Mouse (Mus musculus) liver, embryonic 11.5 days (tissue): Measurements from ENCODE around the gene Rabif. TPM values are rescaled to one million over a fixed set of nuclear protein-coding genes. Genes with fewer than 3 reads are reported as not detected.
A peak's percentile ranks its signal among the peaks of the same experiment; 100 is the strongest.
"Not testable (repeated sequence)": the region's sequence is repeated elsewhere in the genome, so short reads cannot be mapped to it uniquely, and the experiment has no call there.

ENCODE experiments used
- ATAC-seq: fragments of 200-750 bp; cut with Nextera tagmentation; replicated peaks from 2 replicates; pipeline ENCODE4 v1.8.0; 2017; ENCODE audit warnings: moderate number of reproducible peaks, mild to moderate bottlenecking, moderate TSS enrichment, moderate library complexity; ENCODE audit not compliant: low FRiP score
- DNase-seq: peaks from one replicate; pipeline ENCODE4 v3.0.0-alpha.2; 2017; ENCODE audit warnings: low spot score
- H3K27ac ChIP-seq: fragments of 300-500 bp; sonication (generic); 2 replicates; pipeline ENCODE4 v1.5.1; 2014; ENCODE audit warnings: mild to moderate bottlenecking, low read depth, low read length, control low read depth
- H3K27me3 ChIP-seq: fragments of 300-500 bp; sonication (generic); replicated peaks from 2 replicates; pipeline ENCODE4 v1.6.1; 2014; ENCODE audit warnings: low read length, mixed read lengths; ENCODE audit not compliant: control insufficient read depth, insufficient read depth
- H3K36me3 ChIP-seq: fragments of 300-500 bp; sonication (generic); 2 replicates; pipeline ENCODE4 v1.6.1; 2014; ENCODE audit warnings: mild to moderate bottlenecking, low read length, moderate library complexity, mixed read lengths; ENCODE audit not compliant: control insufficient read depth, insufficient read depth
- H3K4me1 ChIP-seq: fragments of 300-500 bp; sonication (generic); replicated peaks from 2 replicates; pipeline ENCODE4 v1.6.1; 2014; ENCODE audit warnings: low read length, mixed read lengths; ENCODE audit not compliant: control insufficient read depth, insufficient read depth
- H3K4me2 ChIP-seq: fragments of 300-500 bp; sonication (generic); 2 replicates; pipeline ENCODE4 v1.6.1; 2014; ENCODE audit warnings: mild to moderate bottlenecking, control low read depth, moderate library complexity
- H3K4me3 ChIP-seq: fragments of 300-500 bp; sonication (generic); 2 replicates; pipeline ENCODE4 v1.5.1; 2014; ENCODE audit warnings: low read depth, low read length, control low read depth
- H3K9ac ChIP-seq: fragments of 300-500 bp; sonication (generic); 2 replicates; pipeline ENCODE4 v1.6.1; 2014; ENCODE audit warnings: low read depth, low read length, control low read depth
- H3K9me3 ChIP-seq: fragments of 300-500 bp; sonication (generic); 2 replicates; pipeline ENCODE4 v1.6.1; 2016; ENCODE audit warnings: low read length, inconsistent platforms, mixed read lengths; ENCODE audit not compliant: control insufficient read depth
- WGBS: fragments of 180-500 bp; shearing (Covaris S2); extraction: QIAGEN DNeasy Blood & Tissue Kit; methylation state at CpG from one replicate; pipeline ENCODE4 v1.1.7; 2014; 5-methylcytosine and 5-hydroxymethylcytosine counted together
- polyA plus RNA-seq: library from polyadenylated mRNA; unstranded; fragments of >200 nt; fragmentation: Nextera tagmentation; extraction: Ambion mirVana; gene quantifications from 2 replicates; pipeline ENCODE4 v1.2.1, GENCODE M21; 2014

The Rabif gene
- polyA plus RNA-seq, 1 experiment from 2014 or later, result 35.3 TPM

DNA sequence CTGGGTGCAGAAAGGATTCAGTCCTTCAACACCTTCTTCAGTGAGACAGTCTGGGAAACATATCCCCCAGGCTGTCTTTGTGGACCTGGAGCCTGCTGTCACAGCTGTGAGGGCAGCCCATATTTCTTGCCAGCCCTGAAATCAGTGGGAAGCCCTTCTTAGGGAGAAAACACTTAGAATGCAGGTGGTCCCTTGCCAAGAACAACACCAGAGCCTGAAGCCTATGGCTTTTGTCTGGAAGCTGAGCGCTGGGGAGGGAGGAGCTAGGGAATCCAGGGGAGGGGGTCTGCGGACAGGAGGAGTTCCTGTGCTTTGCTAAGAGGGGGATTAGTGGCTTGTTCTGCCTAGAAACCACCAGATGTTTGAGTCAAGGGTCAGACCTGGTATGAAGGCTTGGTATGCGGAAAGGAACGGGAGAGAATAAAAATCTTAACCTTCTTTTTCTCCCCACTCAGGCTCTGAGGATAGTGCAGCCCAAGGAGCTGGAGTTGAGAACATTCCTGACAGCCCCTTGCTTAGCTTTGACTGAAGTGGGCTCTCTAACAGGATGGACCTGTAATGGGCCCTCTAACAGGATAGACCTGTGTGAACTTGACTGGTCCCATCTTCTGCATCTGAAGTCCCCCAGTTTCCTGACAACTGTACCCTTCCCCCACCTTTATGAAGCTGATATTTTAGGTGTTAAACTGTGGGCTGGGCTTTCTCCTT is 22.2 kb downstream of the Rabif start:
- Histone ChIP-seq H3K36me3 (no peaks in the 10 kb centered on the region), H3K4me1 (peaks cover 23% of the 10 kb centered on the region), H3K27me3 (peaks cover 18% of the 10 kb centered on the region), H3K27ac (no peak overlapping the region), H3K9ac (no peak overlapping the region), H3K9me3 (no peaks in the 10 kb centered on the region), H3K4me3 (no peak overlapping the region), H3K4me2 (no peak overlapping the region)
- DNase-seq (no peak), ATAC-seq (no peak)
- 43% methylated on average over 4 of the region's 4 CpGs for WGBS

DNA sequence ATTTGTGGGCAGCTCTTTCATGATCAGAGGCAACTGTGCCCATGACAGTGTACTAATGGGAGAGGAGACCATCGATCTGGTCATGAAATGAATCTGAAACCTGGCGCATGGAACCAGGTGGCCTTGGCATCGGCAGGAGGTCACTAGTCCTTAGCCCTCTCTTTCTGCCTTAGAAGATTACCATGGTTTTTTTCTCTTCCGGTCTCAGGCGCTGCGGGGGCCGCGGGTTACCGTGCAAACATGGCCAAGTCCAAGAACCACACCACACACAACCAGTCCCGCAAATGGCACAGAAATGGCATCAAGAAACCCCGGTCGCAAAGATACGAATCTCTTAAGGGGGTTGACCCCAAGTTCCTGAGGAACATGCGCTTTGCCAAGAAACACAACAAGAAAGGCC is 23.4 kb downstream of the Rabif start:
- ATAC-seq, result not testable (repeated sequence)

DNA sequence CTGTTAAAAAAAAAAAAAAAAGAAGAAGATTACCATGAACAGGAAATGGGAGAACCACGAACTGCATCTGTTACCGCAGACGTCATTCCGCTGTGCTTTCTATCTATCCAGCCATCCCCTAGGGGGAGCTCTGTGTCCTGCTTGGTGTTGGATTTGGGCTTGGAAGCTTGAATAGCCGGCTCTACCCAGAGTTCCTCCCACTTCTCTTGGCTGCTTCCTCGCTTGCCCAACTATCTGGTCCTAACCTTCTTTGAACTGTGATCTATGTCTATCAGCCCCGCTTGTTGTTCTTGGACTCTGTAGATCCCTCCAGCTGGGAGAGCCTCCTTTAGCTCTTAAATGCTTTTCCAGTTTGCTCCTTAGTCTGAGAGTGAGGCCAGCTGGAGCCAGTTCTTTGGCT is 24.2 kb downstream of the Rabif start:
- Histone ChIP-seq H3K4me1 (peaks cover 15% of the 10 kb centered on the region), H3K27ac (no peak overlapping the region), H3K9ac (no peak overlapping the region), H3K4me2 (no peak overlapping the region), H3K36me3 (no peaks in the 10 kb centered on the region), H3K4me3 (no peak overlapping the region), H3K9me3 (no peaks in the 10 kb centered on the region), H3K27me3 (peaks cover 5% of the 10 kb centered on the region; the same call in 1 of the 2 replicates)
- DNase-seq (peak; percentile 69), ATAC-seq (peak; percentile 68)
- WGBS, result 2% methylated on average over 7 of the region's 7 CpGs

More for the DNA sequence above, 23.4 kb downstream of the Rabif start:
- DNase-seq, H3K4me2 ChIP-seq, H3K9me3 ChIP-seq, H3K36me3 ChIP-seq, H3K27ac ChIP-seq, H3K4me3 ChIP-seq, H3K9ac ChIP-seq: not testable (repeated sequence)
- 91% methylated on average over 14 of the region's 14 CpGs for WGBS
- Histone ChIP-seq H3K4me1 (peaks cover 24% of the 10 kb centered on the region), H3K27me3 (peaks cover 11% of the 10 kb centered on the region)

DNA sequence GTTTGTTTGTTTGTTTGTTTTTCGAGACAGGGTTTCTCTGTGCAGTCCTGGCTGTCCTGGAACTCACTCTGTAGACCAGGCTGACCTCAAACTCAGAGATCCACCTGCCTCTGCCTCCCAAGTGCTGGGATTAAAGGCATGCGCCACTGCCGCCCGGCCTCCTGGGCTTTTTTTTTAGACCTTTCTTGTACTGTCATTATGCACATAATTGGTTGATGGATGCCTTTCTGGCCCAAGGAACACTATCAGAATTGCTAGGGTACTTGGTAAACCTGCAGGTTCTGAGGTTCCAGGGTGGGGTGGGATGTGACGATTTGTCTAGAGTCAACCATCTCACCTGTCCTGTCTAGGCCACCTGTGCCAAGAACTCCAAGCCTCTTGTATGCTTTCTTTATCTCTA is 24.8 kb downstream of the Rabif start:
- 88% methylated on average over 5 of the region's 5 CpGs for WGBS
- peaks cover 15% of the 10 kb centered on the region for H3K4me1 ChIP-seq
- not testable (repeated sequence) for H3K4me3 ChIP-seq, H3K9me3 ChIP-seq, H3K27ac ChIP-seq, H3K4me2 ChIP-seq, H3K36me3 ChIP-seq, H3K9ac ChIP-seq, ATAC-seq, DNase-seq, H3K27me3 ChIP-seq

DNA sequence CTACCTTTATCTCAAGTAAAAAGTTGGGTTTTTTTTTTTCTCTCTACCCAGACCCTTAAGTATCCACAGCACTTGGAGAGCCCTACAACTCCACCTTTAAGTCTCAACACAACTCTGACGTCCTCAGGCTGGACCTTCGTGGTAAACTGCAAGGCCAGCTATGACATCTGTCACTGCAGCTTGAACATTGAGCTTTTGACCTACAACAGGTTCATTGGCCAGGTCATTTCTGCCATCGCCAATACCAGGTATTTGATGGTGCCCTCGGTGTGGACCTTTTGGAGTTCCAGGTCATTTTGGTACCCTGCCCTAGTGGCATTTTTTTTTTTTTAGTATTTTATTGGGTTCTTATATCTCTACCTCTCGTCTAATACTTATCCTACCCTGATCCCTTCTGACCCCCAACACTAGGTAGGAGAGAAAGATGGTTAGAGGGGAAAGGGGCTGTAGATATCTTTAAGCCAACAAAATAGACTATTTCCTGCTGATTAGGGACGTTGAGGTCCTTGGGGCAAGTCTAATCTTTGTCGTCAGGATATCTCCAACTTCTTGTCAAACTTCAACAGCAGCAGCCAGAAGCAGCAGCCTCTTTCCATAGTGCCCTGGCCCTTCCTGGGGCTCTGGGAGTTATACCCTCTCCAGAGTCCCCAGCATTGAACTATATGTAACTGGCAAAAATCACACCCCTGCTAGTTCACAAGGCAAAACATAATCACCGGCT is 25.7 kb downstream of the Rabif start:
- no peak overlapping the region for H3K9ac ChIP-seq
- peak overlapping the region; percentile 35 for H3K4me2 ChIP-seq
- DNase-seq (no peak), ATAC-seq (peak; percentile 48; the same call in 1 of the 2 replicates)
- H3K9me3 ChIP-seq, result no peaks in the 10 kb centered on the region
- H3K36me3 ChIP-seq, result no peaks in the 10 kb centered on the region
- H3K4me3 ChIP-seq, result no peak overlapping the region
- H3K27ac ChIP-seq, result peak overlapping the region; percentile 57; the same call in 1 of the 2 replicates
- peaks cover 15% of the 10 kb centered on the region for H3K4me1 ChIP-seq
- 41% methylated on average over 8 of the region's 8 CpGs for WGBS
- H3K27me3 ChIP-seq, result no peaks in the 10 kb centered on the region

DNA sequence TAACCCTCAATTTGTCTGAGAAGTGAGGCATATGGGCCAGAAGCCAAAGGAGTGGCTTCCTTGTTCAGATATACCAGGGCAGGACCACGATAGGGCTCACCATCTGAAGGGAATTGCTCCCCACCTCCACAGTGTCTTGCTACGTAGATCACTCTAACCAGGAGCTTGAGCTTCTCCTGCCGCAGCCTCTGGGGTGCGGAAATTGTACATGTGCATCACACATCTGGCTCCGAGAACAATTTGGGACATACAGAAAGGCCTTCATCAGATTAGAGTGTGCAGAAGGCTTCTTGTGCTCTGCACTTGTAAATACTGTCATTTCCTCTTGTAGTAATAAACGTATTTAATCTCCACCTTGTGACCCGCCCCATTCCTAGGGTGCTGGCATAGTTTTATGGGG is 26.7 kb downstream of the Rabif start:
- peaks cover 19% of the 10 kb centered on the region for H3K4me1 ChIP-seq
- no peaks in the 10 kb centered on the region for H3K36me3 ChIP-seq
- no peak overlapping the region for H3K9ac ChIP-seq
- no peaks in the 10 kb centered on the region for H3K27me3 ChIP-seq
- H3K4me3 ChIP-seq, result no peak overlapping the region
- DNase-seq (no peak), ATAC-seq (no peak)
- 63% methylated on average over 7 of the region's 7 CpGs for WGBS
- H3K9me3 ChIP-seq, result no peaks in the 10 kb centered on the region
- H3K27ac ChIP-seq, result peak overlapping the region; percentile 57; the same call in 1 of the 2 replicates
- H3K4me2 ChIP-seq, result no peak overlapping the region

DNA sequence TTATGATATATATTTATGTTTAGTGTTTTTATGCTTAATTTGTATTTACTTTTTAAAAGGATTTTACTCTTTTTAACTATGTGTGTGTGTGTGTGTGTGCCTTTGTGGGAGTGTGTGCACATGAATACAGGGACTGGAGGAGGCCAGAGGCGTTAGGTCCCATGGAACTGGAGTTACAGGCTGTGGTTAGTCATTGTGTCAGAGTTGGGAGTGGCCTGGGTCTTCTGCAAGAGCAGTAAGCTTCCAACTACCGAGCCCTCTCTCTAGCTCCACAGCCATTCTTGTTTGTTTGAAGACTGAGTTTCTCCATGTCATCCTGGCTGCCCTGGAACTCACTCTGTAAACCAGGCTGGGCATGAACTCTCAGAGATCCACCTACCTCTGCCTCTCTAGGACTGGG is 27.9 kb downstream of the Rabif start:
- Histone ChIP-seq H3K9ac (no peak overlapping the region), H3K4me1 (peaks cover 27% of the 10 kb centered on the region), H3K27ac (no peak overlapping the region), H3K36me3 (no peaks in the 10 kb centered on the region), H3K4me3 (no peak overlapping the region), H3K4me2 (no peak overlapping the region), H3K27me3 (no peaks in the 10 kb centered on the region), H3K9me3 (no peaks in the 10 kb centered on the region)
- DNase-seq (no peak), ATAC-seq (no peak)
- WGBS, result 31% methylated on average over 2 of the region's 2 CpGs

DNA sequence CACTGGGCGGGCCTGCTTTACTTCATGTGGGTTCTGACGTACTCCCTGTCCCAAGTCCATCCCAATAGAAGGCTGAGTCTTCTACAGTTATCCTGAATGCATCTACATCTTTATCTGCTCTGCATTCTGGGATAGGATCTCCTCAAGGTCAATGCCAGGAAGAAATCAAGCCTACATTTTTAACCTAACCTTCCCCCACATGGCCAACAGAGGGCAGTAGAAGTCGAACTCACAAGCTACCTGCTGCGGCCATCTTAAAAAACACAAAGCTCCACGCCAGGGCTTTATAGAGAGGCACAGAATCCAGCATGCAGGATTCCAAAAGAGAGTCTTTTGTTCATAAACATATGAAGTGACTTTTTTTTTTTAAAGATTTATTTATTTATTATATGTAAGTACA is 30.0 kb downstream of the Rabif start:
- Histone ChIP-seq H3K27ac (no peak overlapping the region), H3K36me3 (no peaks in the 10 kb centered on the region), H3K4me3 (no peak overlapping the region), H3K27me3 (no peaks in the 10 kb centered on the region), H3K4me2 (no peak overlapping the region), H3K4me1 (peaks cover 29% of the 10 kb centered on the region), H3K9me3 (no peaks in the 10 kb centered on the region), H3K9ac (no peak overlapping the region)
- DNase-seq, result no peak
- 67% methylated on average over 5 of the region's 5 CpGs for WGBS
- no peak for ATAC-seq

DNA sequence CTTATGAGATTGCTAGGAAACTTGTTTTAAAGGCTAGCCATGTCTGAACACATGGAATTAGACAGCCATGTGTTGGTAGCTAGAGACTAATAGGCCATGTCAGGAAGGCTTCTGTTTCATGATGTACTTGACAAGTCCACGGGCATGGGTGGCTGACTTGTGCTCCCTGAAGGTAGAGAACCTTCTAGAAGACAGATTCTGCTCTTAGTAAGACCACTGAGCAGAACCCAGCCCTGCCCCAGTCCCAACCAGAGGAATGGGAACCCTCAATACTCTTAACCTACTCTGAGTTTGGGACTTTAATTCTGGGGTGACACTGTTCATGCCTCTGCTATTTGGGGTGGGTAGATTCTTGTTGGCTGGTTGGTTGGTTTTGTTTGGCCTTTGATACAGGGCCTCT is 30.6 kb downstream of the Rabif start:
- WGBS, result 77% methylated on average over 1 of the region's 1 CpGs

More for the DNA sequence above, 30.6 kb downstream of the Rabif start:
- DNase-seq (no peak), ATAC-seq (no peak)
- Histone ChIP-seq H3K27me3 (no peaks in the 10 kb centered on the region), H3K9ac (no peak overlapping the region), H3K4me1 (peaks cover 29% of the 10 kb centered on the region), H3K4me2 (no peak overlapping the region), H3K36me3 (no peaks in the 10 kb centered on the region), H3K4me3 (no peak overlapping the region), H3K9me3 (no peaks in the 10 kb centered on the region), H3K27ac (no peak overlapping the region)
